Mouse (Mus musculus) adrenal gland, adult 8-10 months (tissue): ENCODE data around the gene Pskh1. TPM values are rescaled to one million over a fixed set of nuclear protein-coding genes. Genes with fewer than 3 reads are reported as not detected.

ENCODE experiments used
- DNase-seq: peaks from one replicate; pipeline ENCODE4 v3.0.0; 2022
- microRNA-seq, 2 experiments: library from miRNA; unstranded; fragments of <30 nt; microRNA quantifications; one replicate each; pipeline ENCODE4 v1.2.0; 2022
- total RNA-seq, 4 experiments: library from RNA; stranded (reverse); gene quantifications; 2 replicates each; pipeline ENCODE4 v1.2.4; 2022

Pskh1 gene
- total RNA-seq, 4 experiments from 2014 or later = 34.1 to 36.1 (median 34.9) TPM

DNA sequence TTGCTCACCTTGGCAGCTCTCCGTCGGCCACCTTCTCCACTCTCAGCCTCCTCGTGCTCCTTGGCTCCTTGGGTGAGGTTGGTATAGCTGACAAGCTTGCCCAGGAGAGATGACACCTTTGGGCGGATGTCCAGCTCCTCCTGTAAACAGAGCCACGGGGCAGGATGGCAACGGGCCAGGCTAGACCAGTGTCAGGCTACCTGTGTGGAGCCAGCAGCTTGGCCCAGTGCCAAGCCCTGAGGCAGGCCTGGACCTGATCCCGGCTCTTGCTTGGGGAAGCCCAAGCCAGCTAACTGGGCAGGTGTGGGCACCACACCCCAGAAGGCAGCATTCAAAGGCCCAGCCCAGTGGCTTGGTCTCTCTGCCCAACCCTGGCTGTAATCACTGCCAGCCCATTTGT, 59.1 kb downstream of the Pskh1 start:
- no peak for DNase-seq

DNA sequence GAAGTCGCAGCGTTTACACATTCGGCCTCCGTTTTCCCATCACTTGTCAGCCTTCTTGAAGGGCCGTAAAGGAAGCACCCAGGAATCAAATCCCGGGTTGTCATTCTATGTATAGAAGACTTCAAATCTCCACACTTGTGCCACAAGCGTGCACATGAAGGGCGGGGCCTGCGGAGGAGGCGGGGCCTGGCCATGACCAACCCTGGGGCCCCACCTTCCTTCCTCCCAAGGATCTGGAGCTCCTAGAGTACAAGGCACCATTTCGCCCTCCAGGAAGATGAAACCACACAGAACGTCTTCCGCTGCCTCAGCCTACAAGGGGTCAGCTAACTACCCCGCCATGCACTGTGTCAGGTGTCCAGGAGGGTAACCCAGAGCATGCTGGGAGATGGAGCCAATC, 60.9 kb downstream of the Pskh1 start:
- no peak for DNase-seq

DNA sequence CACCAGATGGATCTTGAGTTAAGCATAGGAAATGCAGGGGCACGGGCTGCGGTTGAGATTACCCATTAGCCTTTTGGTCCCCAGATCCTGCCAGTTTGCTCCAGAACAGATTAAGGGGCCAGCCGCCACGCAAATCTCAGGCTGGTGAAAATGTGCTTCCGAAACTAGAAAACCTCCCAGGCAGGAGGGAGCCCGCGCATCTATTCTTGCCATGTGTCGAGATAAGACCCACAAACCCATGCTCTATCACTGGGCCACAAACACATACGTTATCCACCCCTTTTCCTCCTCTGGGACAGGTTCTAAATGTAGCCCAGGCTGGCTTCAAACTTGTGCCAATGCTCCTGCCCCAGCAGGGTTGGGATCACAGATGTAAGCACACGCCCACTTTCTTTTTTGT, 61.3 kb downstream of the Pskh1 start:
- DNase-seq = no peak

DNA sequence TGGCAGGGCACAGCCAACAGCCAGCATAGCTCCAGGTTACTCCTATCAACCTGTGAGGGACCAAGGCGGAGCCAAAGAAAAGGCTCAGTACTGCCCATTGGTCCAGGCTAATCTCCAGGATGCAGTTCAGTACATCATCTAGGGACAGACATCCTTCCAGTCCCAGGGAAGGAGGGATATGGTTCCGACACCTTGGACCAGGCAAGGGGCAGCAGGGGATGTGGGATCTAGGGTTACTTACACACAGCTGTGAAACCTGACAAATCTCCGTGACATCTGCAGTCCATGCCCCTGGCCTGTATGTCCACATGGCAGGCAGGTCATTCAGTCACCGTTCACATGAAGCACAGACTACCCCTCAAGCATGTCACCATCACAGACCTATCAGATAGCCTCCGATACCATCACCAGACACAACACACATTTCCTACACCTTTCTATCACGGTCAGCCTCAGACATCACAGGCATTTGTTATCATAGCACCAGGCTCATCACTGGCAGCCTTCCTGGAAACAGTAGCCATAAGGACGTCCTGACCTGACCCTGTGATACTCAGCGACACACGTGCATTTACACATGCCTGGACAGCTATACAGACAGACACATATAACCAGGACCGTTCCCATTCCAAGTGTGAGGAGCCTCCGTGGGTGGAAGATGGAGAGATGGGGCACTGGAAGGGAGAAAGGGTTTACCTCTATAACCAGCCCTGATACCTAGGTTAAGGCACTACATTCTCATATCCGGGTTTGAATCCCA, 64.4 kb downstream of the Pskh1 start:
- DNase-seq = no peak

DNA sequence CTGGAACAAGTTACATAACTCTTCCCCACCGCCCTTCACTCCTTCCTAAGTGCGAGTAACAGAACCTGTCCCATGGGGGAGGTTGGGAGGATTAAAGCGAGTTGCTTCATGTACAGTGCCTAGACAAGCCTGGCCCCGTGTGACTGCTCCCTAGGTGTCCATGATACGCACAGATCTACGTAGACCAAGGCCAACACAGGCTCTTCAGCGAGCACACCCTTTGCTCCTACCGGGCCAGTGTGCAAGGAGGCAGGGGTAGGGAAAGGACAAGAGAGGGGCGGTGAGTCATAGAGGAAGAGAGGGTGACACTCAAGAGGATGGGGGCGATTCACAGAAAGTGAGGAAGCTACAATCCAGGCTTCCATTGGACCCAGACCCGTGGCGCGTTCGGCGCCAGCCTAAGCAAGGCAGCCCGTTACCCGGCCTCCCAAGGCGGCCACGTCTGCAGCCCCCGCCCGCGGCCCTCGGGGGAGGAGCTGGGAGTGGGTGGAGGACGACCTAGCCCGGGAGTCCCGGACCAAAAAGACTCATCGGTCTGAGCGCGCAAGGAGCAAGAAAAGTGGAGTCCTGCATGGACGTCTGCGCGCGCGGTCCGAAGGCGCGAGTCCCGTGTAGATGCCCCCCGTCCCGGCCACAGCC, 65.1 kb downstream of the Pskh1 start:
- DNase-seq = peak; percentile 44

DNA sequence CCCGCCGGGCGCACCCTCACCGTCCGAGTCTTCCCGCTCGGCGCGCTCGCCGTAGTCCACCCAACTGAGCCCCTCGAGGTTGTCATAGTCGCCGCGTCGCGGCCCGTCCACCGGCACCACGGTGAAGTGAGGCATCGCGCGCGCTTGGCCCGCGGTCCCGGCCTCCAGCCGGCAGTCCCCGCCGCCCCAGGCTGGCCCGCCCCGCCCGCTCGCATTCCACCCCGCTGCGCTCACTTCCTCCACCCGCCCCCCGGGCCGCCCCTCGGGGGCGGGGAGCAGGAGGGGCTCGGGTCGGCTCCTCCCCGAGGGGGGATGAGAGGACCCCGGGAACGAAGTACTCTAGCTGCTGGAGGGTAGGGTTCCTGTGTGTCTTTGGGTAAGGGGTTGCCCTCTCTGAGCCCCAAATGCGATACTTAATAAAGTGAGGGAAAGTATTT, 65.7 kb downstream of the Pskh1 start, which contains the start of gene Slc12a4:
TSS of gene Slc12a4 (minus strand) at position 193 of the 437 bp plus-strand sequence.
- DNase-seq = peak; percentile 58

DNA sequence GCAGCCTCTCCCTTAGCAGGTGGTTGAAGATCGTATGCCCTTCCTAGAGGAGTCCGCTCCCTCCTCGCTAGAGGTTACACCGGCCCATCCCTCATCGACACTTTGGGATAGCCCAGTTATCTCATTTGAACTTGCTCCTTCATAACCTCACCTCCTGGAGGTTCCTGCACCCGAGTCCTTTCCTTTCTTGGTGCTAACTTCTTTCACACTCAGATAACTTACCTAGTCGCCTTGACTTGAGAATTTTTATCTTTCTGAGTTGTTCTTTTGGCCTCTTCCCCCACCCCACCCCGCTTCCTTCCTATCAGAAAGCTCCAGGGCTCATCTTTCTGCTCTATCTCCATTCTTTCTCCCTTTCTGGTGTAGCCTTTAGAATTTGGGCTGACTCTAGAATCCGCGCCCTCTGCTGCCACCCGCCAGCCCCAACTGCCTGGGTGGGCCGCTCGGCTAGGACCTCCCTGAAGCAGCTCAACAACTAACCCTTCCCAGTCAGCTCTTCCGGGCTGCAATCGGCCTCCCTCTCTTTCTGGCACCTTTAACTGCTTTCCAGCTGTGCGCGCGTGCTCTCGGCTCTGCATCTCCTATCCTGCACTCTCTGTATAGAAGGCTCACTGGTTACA, 66.6 kb downstream of the Pskh1 start:
- no peak for DNase-seq

DNA sequence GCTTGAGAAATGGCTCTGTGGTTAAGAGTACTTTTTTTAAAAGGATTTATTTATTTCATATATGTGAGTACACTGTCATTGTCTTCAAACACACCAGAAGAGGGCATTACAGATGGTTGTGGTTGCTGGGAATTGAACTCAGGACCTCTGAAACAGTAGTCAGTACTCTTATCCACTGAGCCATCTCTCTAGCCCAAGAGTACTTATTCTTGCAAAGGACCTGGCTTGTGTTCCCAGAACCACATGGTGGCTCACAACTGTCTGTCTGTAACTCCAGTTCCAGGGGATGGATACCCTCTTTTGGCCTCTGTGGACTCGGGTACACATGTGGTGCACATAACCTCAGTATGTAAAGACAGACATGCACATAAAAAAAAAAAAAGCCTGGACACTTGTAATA, 69.1 kb downstream of the Pskh1 start:
- no peak for DNase-seq

DNA sequence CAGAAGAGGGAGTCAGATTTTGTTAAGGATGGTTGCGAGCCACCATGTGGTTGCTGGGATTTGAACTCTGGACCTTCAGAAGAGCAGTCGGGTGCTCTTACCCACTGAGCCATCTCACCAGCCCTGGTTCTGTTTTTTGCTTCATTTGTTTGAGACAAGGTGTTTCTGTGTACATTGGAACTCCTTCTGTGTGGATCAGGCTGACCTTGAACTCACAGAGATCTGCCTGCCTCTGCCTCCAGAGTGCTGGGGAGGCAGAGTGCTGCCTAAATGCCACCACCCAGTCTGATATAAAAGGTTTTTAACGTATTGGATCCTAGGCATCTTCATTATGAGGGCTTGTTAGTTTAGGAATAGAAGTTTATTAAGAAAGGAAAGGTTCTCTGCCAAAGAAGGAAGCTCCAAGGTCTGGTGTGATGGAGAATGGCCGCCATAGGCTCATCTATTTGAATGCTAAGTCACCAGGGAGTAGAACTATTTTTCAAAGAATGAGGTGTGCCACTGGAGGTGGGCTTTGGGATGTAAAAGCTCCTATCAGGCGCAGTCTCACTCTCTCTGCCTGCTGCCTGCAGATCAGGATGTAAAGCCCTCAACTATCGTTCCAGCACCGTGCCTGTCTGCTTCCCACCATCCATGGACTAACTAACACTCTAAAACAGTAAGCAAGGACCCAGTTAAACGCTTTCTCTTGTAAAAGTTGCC, 70.9 kb downstream of the Pskh1 start:
- no peak for DNase-seq

DNA sequence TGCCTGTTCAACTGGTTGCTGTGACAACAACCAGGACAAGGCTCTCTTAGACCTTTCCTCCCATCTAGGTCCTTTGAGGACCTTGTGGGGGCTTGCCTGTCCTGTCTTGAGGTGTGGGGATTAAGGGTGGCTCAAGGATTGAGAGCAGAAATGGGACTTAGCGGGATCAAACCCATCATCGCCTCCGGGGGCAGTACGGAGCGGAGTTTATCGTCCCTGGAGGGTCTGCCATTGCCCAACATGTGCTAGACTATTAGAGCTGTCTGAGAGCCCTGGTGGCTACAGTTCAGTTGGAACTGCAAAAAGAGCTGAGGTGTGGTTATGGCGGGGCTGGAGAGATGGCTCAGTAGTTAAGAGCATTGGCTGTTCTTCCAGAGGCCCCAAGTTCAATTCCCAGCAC, 75.1 kb downstream of the Pskh1 start:
- no peak for DNase-seq

DNA sequence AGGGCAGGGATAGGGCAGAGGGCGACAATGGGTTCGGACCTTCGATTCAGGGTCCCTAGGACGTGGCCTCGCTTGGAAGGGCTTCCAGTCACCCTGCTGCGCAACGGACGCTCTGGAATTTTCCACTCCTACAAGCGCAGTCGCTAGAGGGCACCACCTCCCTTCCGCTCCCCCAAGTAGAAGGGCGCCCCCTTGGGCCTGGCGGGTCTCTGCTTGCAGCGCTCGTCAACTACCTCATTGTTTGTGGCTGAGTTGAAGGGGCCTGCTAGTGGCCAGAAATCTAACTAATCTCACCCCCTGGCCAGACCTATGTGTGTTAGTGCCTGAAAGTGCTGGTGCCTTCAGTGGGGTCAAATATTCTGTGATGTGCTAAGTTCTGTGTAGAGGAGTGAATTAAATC, 79.1 kb downstream of the Pskh1 start, which contains the start of gene Dpep3:
TSS of gene Dpep3 (minus strand) at position 105 of the 400 bp plus-strand sequence.
- DNase-seq = no peak

DNA sequence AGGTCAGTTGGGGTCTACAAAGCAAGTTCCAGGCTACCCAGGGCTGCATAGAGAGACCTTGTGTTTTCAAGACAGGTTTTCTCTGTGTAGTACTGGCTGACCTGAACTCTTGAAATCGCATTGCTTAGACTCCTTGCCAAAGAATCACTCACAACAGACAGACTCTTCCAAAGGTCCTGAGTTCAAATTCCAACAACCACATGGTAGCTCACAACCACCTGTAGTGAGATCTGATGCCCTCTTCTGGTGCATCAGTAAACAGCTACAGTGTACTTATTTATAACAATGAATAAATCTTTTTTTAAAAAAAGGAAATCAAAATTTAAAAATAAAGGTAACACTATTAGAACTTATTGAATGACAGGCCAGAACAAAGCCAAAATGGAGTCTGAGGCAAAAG, 80.9 kb downstream of the Pskh1 start:
- no peak for DNase-seq

Small RNA genes within 50 kb of the gene (microRNA-seq; reads per million reads assigned to microRNA genes)
- 0 to 0.53 reads per million in 2 experiments for gene Mir7074

Other genes with a start within 250 kb of the Pskh1 start
- gene Carmil2, start 214.2 kb upstream of the Pskh1 start, total RNA-seq = 1 to 10 TPM; 2.1 to 3.9 (median 3.1) TPM
- 10 to 100 TPM; 22.3 to 37.1 (median 29.5) TPM for gene Acd, start 199.3 kb upstream of the Pskh1 start, total RNA-seq
- gene Pard6a, start 199.3 kb upstream of the Pskh1 start, total RNA-seq = 10 to 100 TPM; 10.7 to 14.2 (median 12.8) TPM
- gene 4933405L10Rik, start 192.8 kb upstream of the Pskh1 start, total RNA-seq = not detected
- 1 to 10 TPM; 4.6 to 8.1 (median 5.8) TPM for gene Enkd1, start 192.2 kb upstream of the Pskh1 start, total RNA-seq
- 10 to 100 TPM in 2 of 4 experiments, 1 to 10 TPM in 2; 8.9 to 10.9 (median 10.0) TPM for gene Gfod2, start 141.8 kb upstream of the Pskh1 start, total RNA-seq
- gene Ranbp10, start 73.1 kb upstream of the Pskh1 start, total RNA-seq = 10 to 100 TPM; 25.7 to 30.1 (median 27.3) TPM
- gene Tsnaxip1, start 72.7 kb upstream of the Pskh1 start, total RNA-seq = not detected
- gene Cenpt, start 47.2 kb upstream of the Pskh1 start, total RNA-seq = 1 to 10 TPM; 6.2 to 9.7 (median 7.3) TPM
- gene Thap11, start 45.3 kb upstream of the Pskh1 start, total RNA-seq = 10 to 100 TPM; 38.2 to 45.1 (median 43.6) TPM
- 10 to 100 TPM; 28.5 to 37.2 (median 29.0) TPM for gene Nutf2, start 39.9 kb upstream of the Pskh1 start, total RNA-seq
- 10 to 100 TPM; 34.1 to 61.1 (median 46.6) TPM for gene Edc4, start 19.6 kb upstream of the Pskh1 start, total RNA-seq
- gene Nrn1l, start 6.9 kb upstream of the Pskh1 start, total RNA-seq = 1 to 10 TPM in 3 of 4 experiments, under 1 TPM in 1; 0.75 to 2.3 (median 1.7) TPM
- 1 to 10 TPM in 1 of 4 experiments, under 1 TPM in 2, not detected in 1; 0.78 to 1.8 (median 0.86) TPM for gene Ctrl, start 33.4 kb downstream of the Pskh1 start, total RNA-seq
- 100 to 1,000 TPM in 1 of 4 experiments, 10 to 100 TPM in 3; 66.8 to 110 (median 68.4) TPM for gene Psmb10, start 38.0 kb downstream of the Pskh1 start, total RNA-seq
- 1 to 10 TPM; 1.1 to 3.1 (median 2.2) TPM for gene Lcat, start 42.9 kb downstream of the Pskh1 start, total RNA-seq
- 10 to 100 TPM; 46.2 to 86.2 (median 68.3) TPM for gene Slc12a4, start 65.7 kb downstream of the Pskh1 start, total RNA-seq
- gene Dpep3, start 79.0 kb downstream of the Pskh1 start, total RNA-seq = not detected
- gene Dus2, start 90.9 kb downstream of the Pskh1 start, total RNA-seq = 10 to 100 TPM; 16.1 to 26.6 (median 22.3) TPM
- gene Dpep2nb, start 105.5 kb downstream of the Pskh1 start, total RNA-seq = not detected
- gene Ddx28, start 111.4 kb downstream of the Pskh1 start, total RNA-seq = 10 to 100 TPM; 17.3 to 19.0 (median 17.9) TPM
- gene Nfatc3, start 158.4 kb downstream of the Pskh1 start, total RNA-seq = 10 to 100 TPM; 42.3 to 54.0 (median 43.6) TPM
- gene Esrp2, start 236.5 kb downstream of the Pskh1 start, total RNA-seq = 1 to 10 TPM; 2.7 to 5.6 (median 4.7) TPM
- gene Pla2g15, start 250.0 kb downstream of the Pskh1 start, total RNA-seq = 10 to 100 TPM; 31.7 to 39.8 (median 35.4) TPM